Mouse (Mus musculus) erythroid progenitor cell, adult 5-6 weeks (primary cell): ENCODE data around the gene Scgb1b2. TPM values are rescaled to one million over a fixed set of nuclear protein-coding genes. Genes with fewer than 3 reads are reported as not detected.

Experiments
- ATAC-seq: replicated peaks from 2 replicates; pipeline ENCODE4 v1.8.0; 2016; ENCODE audit warnings: moderate number of reproducible peaks, mild to moderate bottlenecking, moderate TSS enrichment, inconsistent platforms; ENCODE audit not compliant: poor library complexity, low FRiP score, severe bottlenecking
- total RNA-seq, 2 experiments: library from RNA; stranded (forward) in 1 of 2; stranded (reverse) in 1 of 2; fragments of 150-400 nt in 1 of 2; fragments of 186-747, 209-891 nt in 1 of 2; gene quantifications; 2 replicates each; pipeline versions ENCODE4 v1.2.3 to v1.2.4; 2015 to 2017; ENCODE audit warnings: low replicate concordance in 2 of 2

Scgb1b2 gene
- total RNA-seq (2015; ENCODE audit: low replicate concordance) (not detected in 2 replicates), total RNA-seq (2017; ENCODE audit: low replicate concordance) (not detected in 2 replicates)

GRCm38 (mm10) chr7:31291721-31292120 lies at the start of gene Scgb1b2:
Gene Scgb1b2 (minus strand): TSS chr7:31291821.
- ATAC-seq: no peak

- ATAC-seq: no peak
These were observed 1.4 kb downstream of the Scgb1b2 start, which contains the start of gene Scgb2b2 for GRCm38 (mm10) chr7:31290208-31290607. Gene Scgb2b2 (plus strand): TSS chr7:31290508.

Other genes starting within 250 kb of the Scgb1b2 start
- 112 and 145 TPM in 2 replicates for gene Fxyd5, start 249.3 kb downstream of the Scgb1b2 start, total RNA-seq (2015; ENCODE audit: low replicate concordance)
- gene Fxyd5, start 249.3 kb downstream of the Scgb1b2 start, total RNA-seq (2017; ENCODE audit: low replicate concordance): 54.3 and 76.5 TPM in 2 replicates
- gene Fxyd7, start 240.4 kb downstream of the Scgb1b2 start, total RNA-seq (2015; ENCODE audit: low replicate concordance): not detected in 2 replicates
- not detected in 2 replicates for gene Fxyd7, start 240.4 kb downstream of the Scgb1b2 start, total RNA-seq (2017; ENCODE audit: low replicate concordance)
- gene Fxyd1, start 234.6 kb downstream of the Scgb1b2 start, total RNA-seq (2015; ENCODE audit: low replicate concordance): not detected in 2 replicates
- gene Fxyd1, start 234.6 kb downstream of the Scgb1b2 start, total RNA-seq (2017; ENCODE audit: low replicate concordance): not detected in 2 replicates
- gene Lgi4, start 232.5 kb downstream of the Scgb1b2 start, total RNA-seq (2015; ENCODE audit: low replicate concordance): not detected in 2 replicates
- 0.51 TPM in 1 of 2 replicates, not detected in the other for gene Lgi4, start 232.5 kb downstream of the Scgb1b2 start, total RNA-seq (2017; ENCODE audit: low replicate concordance)
- gene Fxyd3, start 215.1 kb downstream of the Scgb1b2 start, total RNA-seq (2015; ENCODE audit: low replicate concordance): not detected in 2 replicates
- gene Fxyd3, start 215.1 kb downstream of the Scgb1b2 start, total RNA-seq (2017; ENCODE audit: low replicate concordance): not detected in 2 replicates
- 5.9 TPM in 1 of 2 replicates, not detected in the other for gene Hpn, start 176.5 kb downstream of the Scgb1b2 start, total RNA-seq (2015; ENCODE audit: low replicate concordance)
- gene Hpn, start 176.5 kb downstream of the Scgb1b2 start, total RNA-seq (2017; ENCODE audit: low replicate concordance): not detected in 2 replicates
- not detected in 2 replicates for gene Scn1b, start 164.8 kb downstream of the Scgb1b2 start, total RNA-seq (2015; ENCODE audit: low replicate concordance)
- 1.3 TPM in 1 of 2 replicates, not detected in the other for gene Scn1b, start 164.8 kb downstream of the Scgb1b2 start, total RNA-seq (2017; ENCODE audit: low replicate concordance)
- 19.1 and 38.6 TPM in 2 replicates for gene Gramd1a, start 135.9 kb downstream of the Scgb1b2 start, total RNA-seq (2015; ENCODE audit: low replicate concordance)
- gene Gramd1a, start 135.9 kb downstream of the Scgb1b2 start, total RNA-seq (2017; ENCODE audit: low replicate concordance): 6.7 and 29.1 TPM in 2 replicates
- not detected in 2 replicates for gene Scgb2b2, start 1.3 kb downstream of the Scgb1b2 start, total RNA-seq (2015; ENCODE audit: low replicate concordance)
- not detected in 2 replicates for gene Scgb2b2, start 1.3 kb downstream of the Scgb1b2 start, total RNA-seq (2017; ENCODE audit: low replicate concordance)
- gene Scgb2b3, start 70.3 kb upstream of the Scgb1b2 start, total RNA-seq (2015; ENCODE audit: low replicate concordance): not detected in 2 replicates
- gene Scgb2b3, start 70.3 kb upstream of the Scgb1b2 start, total RNA-seq (2017; ENCODE audit: low replicate concordance): not detected in 2 replicates
- not detected in 2 replicates for gene Scgb1b3, start 83.8 kb upstream of the Scgb1b2 start, total RNA-seq (2015; ENCODE audit: low replicate concordance)
- not detected in 2 replicates for gene Scgb1b3, start 83.8 kb upstream of the Scgb1b2 start, total RNA-seq (2017; ENCODE audit: low replicate concordance)